Mouse (Mus musculus): Measurements from ENCODE around the gene Ccdc27.

DNA sequence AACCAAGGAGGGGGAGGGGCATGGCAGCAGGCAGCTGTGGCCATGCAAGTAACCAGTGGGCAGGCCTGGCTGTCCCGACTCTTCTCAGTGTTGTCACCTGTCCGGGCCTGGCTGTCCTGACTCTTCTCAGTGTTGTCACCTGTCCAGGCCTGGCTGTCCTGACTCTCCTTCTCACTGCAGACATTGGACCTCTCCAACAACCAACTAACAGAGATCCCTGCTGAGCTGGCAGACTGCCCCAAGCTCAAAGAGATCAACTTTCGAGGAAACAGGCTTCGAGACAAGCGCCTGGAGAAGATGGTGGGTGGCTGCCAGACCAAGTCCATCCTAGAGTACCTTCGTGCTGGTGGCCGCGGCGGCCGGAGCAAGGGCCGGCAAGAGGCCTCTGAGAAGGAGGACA, 27.0 kb downstream of the Ccdc27 start:
- TF ChIP-seq GATA1 (IDR thresholded peaks at IDR 0.05; ENCODE audit: low read length) (no peak), TAL1 (IDR thresholded peaks at IDR 0.05; ENCODE audit: low read length) (no peak)
